Mouse (Mus musculus): ENCODE measurements at regions not wholly inside any gene's neighbourhood (a gene's known extent, or its start where the extent isn't known, plus 50 kb on each side); places are given as distances from the start of the nearest gene placed in this dataset.

DNA sequence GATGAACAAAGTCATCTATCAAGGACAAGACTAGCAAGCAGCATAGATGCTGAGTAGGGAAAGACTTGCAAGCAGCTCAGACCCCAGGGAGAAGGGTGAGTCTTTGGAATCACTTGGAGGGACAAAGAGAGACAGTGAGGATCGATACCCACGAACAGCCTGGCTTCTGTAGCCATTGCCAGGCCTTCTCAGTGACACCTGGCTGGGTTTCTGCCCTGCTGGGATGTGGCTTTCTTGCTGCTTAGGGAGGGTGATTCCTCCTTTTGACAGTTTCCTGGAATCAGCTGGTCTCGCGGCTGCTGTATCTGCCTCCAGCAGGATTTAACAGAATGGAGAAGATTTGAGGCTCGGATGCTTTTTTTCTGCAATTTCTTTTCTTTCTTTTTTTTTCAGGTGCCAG lies 156.3 kb upstream of the Hs3st4 start:
- TF ChIP-seq CTCF (IDR thresholded peaks at IDR 0.05), result no peak
- no peak for TF ChIP-seq EP300 (IDR thresholded peaks at IDR 0.05)

All from lung, postnatal 0 days (tissue).